Mouse (Mus musculus) lung, postnatal 0 days (tissue): Measurements from ENCODE around the gene Hist1h2af. TPM values are rescaled to one million over a fixed set of nuclear protein-coding genes. Genes with fewer than 3 reads are reported as not detected.
"Not testable (repeated sequence)": the region's sequence is repeated elsewhere in the genome, so short reads cannot be mapped to it uniquely, and the experiment has no call there.

Source experiments
- ATAC-seq: fragments of 200-750 bp; cut with Nextera tagmentation; 2 replicates; pipeline ENCODE4 v1.8.0; 2017; ENCODE audit warnings: moderate library complexity
- DNase-seq: peaks from one replicate; pipeline ENCODE4 v3.0.0-alpha.2; 2016; ENCODE audit warnings: low spot score
- H3K27ac ChIP-seq: fragments of 300-500 bp; sonication (generic); 2 replicates; pipeline ENCODE4 v1.5.1; 2014; ENCODE audit warnings: antibody characterized with exemption, mild to moderate bottlenecking, low read length, mixed read lengths
- H3K27me3 ChIP-seq: fragments of 300-500 bp; sonication (generic); replicated peaks from 2 replicates; pipeline ENCODE4 v1.6.1; 2014; ENCODE audit warnings: low read length, mixed read lengths; ENCODE audit not compliant: insufficient read depth
- H3K36me3 ChIP-seq: fragments of 300-500 bp; sonication (generic); 2 replicates; pipeline ENCODE4 v1.6.1; 2014; ENCODE audit warnings: low read length, mixed read lengths; ENCODE audit not compliant: insufficient read depth
- H3K4me1 ChIP-seq: fragments of 300-500 bp; sonication (generic); 2 replicates; pipeline ENCODE4 v1.6.1; 2014; ENCODE audit warnings: antibody characterized with exemption, low read depth, low read length, mixed read lengths; ENCODE audit not compliant: insufficient read depth
- H3K4me2 ChIP-seq: fragments of 300-500 bp; sonication (generic); replicated peaks from 2 replicates; pipeline ENCODE4 v1.6.1; 2014; ENCODE audit warnings: low read depth, mild to moderate bottlenecking, low read length, moderate library complexity, mixed read lengths
- H3K4me3 ChIP-seq: fragments of 300-500 bp; sonication (generic); 2 replicates; pipeline ENCODE4 v1.5.1; 2014; ENCODE audit warnings: low read depth, low read length
- H3K9ac ChIP-seq: fragments of 300-500 bp; sonication (generic); replicated peaks from 2 replicates; pipeline ENCODE4 v1.6.1; 2014; ENCODE audit warnings: low read depth, mild to moderate bottlenecking
- H3K9me3 ChIP-seq: fragments of 300-500 bp; sonication (generic); 2 replicates; pipeline ENCODE4 v1.6.1; 2016; ENCODE audit warnings: low read length, mixed read lengths
- CTCF ChIP-seq: IDR thresholded peaks from 2 replicates; pipeline ENCODE4 v1.5.1; 2016; ENCODE audit warnings: antibody characterized with exemption, mild to moderate bottlenecking
- EP300 ChIP-seq: IDR thresholded peaks from 2 replicates; pipeline ENCODE4 v1.6.1; 2016; ENCODE audit warnings: antibody characterized with exemption, mild to moderate bottlenecking, control low read depth
- WGBS: fragments of 180-500 bp; shearing (Covaris S2); extraction: QIAGEN DNeasy Blood & Tissue Kit; methylation state at CpG from one replicate; pipeline ENCODE4 v1.1.7; 2014; 5-methylcytosine and 5-hydroxymethylcytosine counted together
- polyA plus RNA-seq: library from polyadenylated mRNA; unstranded; fragments of >200 nt; fragmentation: Nextera tagmentation; extraction: Ambion mirVana; gene quantifications from 2 replicates; pipeline ENCODE4 v1.2.1, GENCODE M21; 2015

Hist1h2af gene
- polyA plus RNA-seq, 1 experiment from 2014 or later, result 1.3 TPM

- ATAC-seq, result peak; percentile 81
- no peaks in the 10 kb centered on the region for H3K9me3 ChIP-seq
- peak; percentile 93 for DNase-seq
- peak overlapping the region; percentile 98 for H3K4me2 ChIP-seq
- no peaks in the 10 kb centered on the region for H3K27me3 ChIP-seq
- TF ChIP-seq EP300, result no peak
- TF ChIP-seq CTCF, result no peak
- H3K4me3 ChIP-seq, result peak overlapping the region; percentile 56
- H3K36me3 ChIP-seq, result no peaks in the 10 kb centered on the region
- H3K4me1 ChIP-seq, result no peaks in the 10 kb centered on the region
- WGBS, result 1% methylated on average over 53 of the region's 54 CpGs
- H3K9ac ChIP-seq, result peak overlapping the region; percentile 66
- H3K27ac ChIP-seq, result peak overlapping the region; percentile 94
Observed at GRCm38 (mm10) chr13:23554925-23555838, 21.5 kb downstream of the Hist1h2af start.

GRCm38 (mm10) chr13:23555839-23556416 lies 22.2 kb downstream of the Hist1h2af start:
- TF ChIP-seq EP300 (peak; percentile 65; the same call in 1 of the 2 replicates), CTCF (no peak)
- WGBS, result under 1% methylated on average over 18 of the region's 18 CpGs
- peak overlapping the region; percentile 56 for H3K4me3 ChIP-seq
- no peaks in the 10 kb centered on the region for H3K36me3 ChIP-seq
- ATAC-seq (peak; percentile 70), DNase-seq (peak; percentile 98)
- no peaks in the 10 kb centered on the region for H3K27me3 ChIP-seq
- no peaks in the 10 kb centered on the region for H3K4me1 ChIP-seq
- H3K9me3 ChIP-seq, result no peaks in the 10 kb centered on the region
- peak overlapping the region; percentile 94 for H3K27ac ChIP-seq
- H3K4me2 ChIP-seq, result peak overlapping the region; percentile 98
- H3K9ac ChIP-seq, result peak overlapping the region; percentile 66

GRCm38 (mm10) chr13:23556906-23557305 lies 23.2 kb downstream of the Hist1h2af start:
- peak overlapping the region; percentile 26; the same call in 1 of the 2 replicates for H3K27ac ChIP-seq
- H3K4me3 ChIP-seq, result no peak overlapping the region
- H3K27me3 ChIP-seq, result no peaks in the 10 kb centered on the region
- no peaks in the 10 kb centered on the region for H3K4me1 ChIP-seq
- no peak overlapping the region for H3K4me2 ChIP-seq
- H3K9me3 ChIP-seq, result no peaks in the 10 kb centered on the region
- WGBS, result 54% methylated on average over 3 of the region's 3 CpGs
- TF ChIP-seq EP300, result no peak
- no peak for TF ChIP-seq CTCF
- DNase-seq (no peak), ATAC-seq (no peak)
- H3K9ac ChIP-seq, result no peak overlapping the region
- no peaks in the 10 kb centered on the region for H3K36me3 ChIP-seq

GRCm38 (mm10) chr13:23560699-23561098 lies 27.0 kb downstream of the Hist1h2af start:
- not testable (repeated sequence) for H3K9ac ChIP-seq, H3K9me3 ChIP-seq, H3K4me3 ChIP-seq, H3K27ac ChIP-seq, ATAC-seq, H3K36me3 ChIP-seq, H3K4me1 ChIP-seq, H3K27me3 ChIP-seq, H3K4me2 ChIP-seq
- WGBS, result 13% methylated on average over 2 of the region's 2 CpGs
- DNase-seq, result peak; percentile 4

GRCm38 (mm10) chr13:23561531-23561882 lies 27.8 kb downstream of the Hist1h2af start:
- DNase-seq, H3K36me3 ChIP-seq, ATAC-seq, H3K27ac ChIP-seq, H3K9me3 ChIP-seq, H3K27me3 ChIP-seq, H3K9ac ChIP-seq, H3K4me3 ChIP-seq, H3K4me1 ChIP-seq: not testable (repeated sequence)
- WGBS, result 0% methylated on average over 2 of the region's 5 CpGs
- H3K4me2 ChIP-seq, result peak overlapping the region; percentile 70

GRCm38 (mm10) chr13:23561883-23562659 lies 28.4 kb downstream of the Hist1h2af start, which contains the start of gene Hist1h3e:
Gene Hist1h3e (minus strand): TSS chr13:23562369.
- not testable (repeated sequence) for H3K9me3 ChIP-seq, H3K27me3 ChIP-seq, H3K4me1 ChIP-seq, H3K36me3 ChIP-seq
- Histone ChIP-seq H3K9ac (peak within 1 kb of the TSS; percentile 51), H3K4me2 (peak within 1 kb of the TSS; percentile 70), H3K4me3 (peak within 1 kb of the TSS; percentile 38), H3K27ac (peak within 1 kb of the TSS; percentile 91)
- ATAC-seq (peak; percentile 90), DNase-seq (peak; percentile 99)
- under 1% methylated on average over 42 of the region's 67 CpGs for WGBS
- TF ChIP-seq CTCF, result 0 out of 2 replicates have a peak, but pooled peaks have one; percentile 17
